ENCODE assay signal across 15 mouse cellular contexts in the genomic region with DNA sequence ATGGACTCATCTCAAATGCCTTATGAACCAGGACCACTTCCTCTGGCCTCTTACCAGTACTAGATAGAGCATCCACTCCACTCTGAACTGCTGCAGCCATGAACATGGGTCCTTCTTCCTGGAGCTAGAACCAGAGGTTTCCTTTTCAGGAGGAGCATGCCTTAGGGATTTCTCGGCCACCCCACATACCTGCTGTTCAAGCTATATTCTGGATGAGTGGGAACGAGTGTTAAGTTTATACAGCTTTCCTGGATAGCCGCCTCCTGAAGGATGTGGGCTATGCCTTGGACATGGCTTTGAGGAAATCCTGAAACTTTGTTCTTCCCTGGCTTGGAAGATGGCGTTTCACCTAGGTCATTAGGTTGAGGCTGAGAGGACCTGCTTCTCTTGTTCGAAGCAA.
"Had no signal": no experiment of that assay in that cellular context is flagged by ENCODE, and none has a peak within 500 bp of the region (broad histone marks: within the 10 kb centered on the region; RNA-seq: fewer than 3 reads in every experiment).

No protein-coding gene starts in this region.

- H3K9ac ChIP-seq: liver, embryonic 13.5 days had no signal

- H3K27me3 ChIP-seq: liver, embryonic 13.5 days had no signal

- H3K9me3 ChIP-seq: liver, embryonic 13.5 days had no signal

- ATAC-seq: intestine, embryonic 16.5 days had no signal

- H3K36me3 ChIP-seq: liver, embryonic 13.5 days had no signal

- H3K4me2 ChIP-seq: liver, embryonic 13.5 days; midbrain, embryonic 11.5 days had no signal

- H3K4me3 ChIP-seq: layer of hippocampus, adult 2 months; left cerebral cortex, adult 2 months; liver, embryonic 13.5 days had no signal

- H3K27ac ChIP-seq: kidney, postnatal 0 days; layer of hippocampus, adult 2 months; liver, embryonic 13.5 days; stomach, postnatal 0 days had no signal

- H3K4me1 ChIP-seq: liver, embryonic 13.5 days had no signal

- DNase-seq: kidney, adult 18-20 months; kidney, postnatal 25 days; layer of hippocampus, adult 9-11 months; liver, embryonic 13.5 days; lung, adult 2 months; lung, postnatal 14 days; lung, postnatal 4 days; midbrain, embryonic 14.5 days; thymus, postnatal 25 days had no signal
